Mouse (Mus musculus) spleen, postnatal 36 days (tissue): ENCODE results near the gene H2afb2.

Experiments
- DNase-seq, 2 experiments: peaks; one replicate each; pipeline ENCODE4 v3.0.0; 2022; ENCODE audit warnings: low spot score in 2 of 2, mixed read lengths in 1 of 2

The H2afb2 gene

DNA sequence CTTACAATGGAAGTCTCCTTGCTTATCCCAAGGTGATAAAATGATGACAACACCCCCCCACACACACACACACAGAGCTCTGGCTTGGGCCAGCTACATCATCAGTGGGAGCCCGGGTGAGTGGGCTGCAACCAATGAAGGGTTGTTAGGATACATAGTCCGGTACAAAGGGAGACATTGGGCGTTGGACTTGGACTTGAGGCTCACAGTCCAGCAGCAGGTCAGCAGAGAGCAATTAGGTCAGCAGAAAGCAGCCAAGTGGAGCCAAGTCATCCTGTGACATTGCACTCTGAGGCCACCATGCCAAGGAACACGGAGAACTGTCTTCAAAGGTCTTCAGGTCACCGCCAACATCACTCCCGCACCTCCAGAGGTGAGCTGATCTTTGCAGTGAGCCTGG lies at the start of gene H2afb2:
TSS of gene H2afb2 (plus strand) at position 301 of the 400 bp plus-strand sequence.
- no peak for DNase-seq
